Mouse (Mus musculus) kidney, adult 2 months (tissue): ENCODE data around the gene Ep400.

Experiments
- CTCF ChIP-seq: fragments of 200-500 bp; conservative IDR thresholded peaks from 2 replicates; pipeline ENCODE4 v1.5.1; 2011; ENCODE audit warnings: low read depth, mild to moderate bottlenecking, control low read depth, low read length, moderate library complexity, mixed read lengths; ENCODE audit not compliant: insufficient read depth, insufficient read length
- POLR2A ChIP-seq: fragments of 200-500 bp; IDR thresholded peaks from one replicate; pipeline ENCODE4 v1.6.1; 2011; ENCODE audit warnings: low read depth, low read length, control low read depth

GRCm38 (mm10) chr5:110776141-110776540 is 5.6 kb upstream of the Ep400 start:
- TF ChIP-seq CTCF, result no peak
- TF ChIP-seq POLR2A, result no peak
